Mouse (Mus musculus) urinary bladder, postnatal 36 days (tissue): ENCODE measurements around the gene Nrap.

Experiments used
- DNase-seq, 2 experiments: peaks; one replicate each; pipeline ENCODE4 v3.0.0; 2022; ENCODE audit warnings: low spot score in 2 of 2, mixed read lengths in 1 of 2

Nrap gene

DNA sequence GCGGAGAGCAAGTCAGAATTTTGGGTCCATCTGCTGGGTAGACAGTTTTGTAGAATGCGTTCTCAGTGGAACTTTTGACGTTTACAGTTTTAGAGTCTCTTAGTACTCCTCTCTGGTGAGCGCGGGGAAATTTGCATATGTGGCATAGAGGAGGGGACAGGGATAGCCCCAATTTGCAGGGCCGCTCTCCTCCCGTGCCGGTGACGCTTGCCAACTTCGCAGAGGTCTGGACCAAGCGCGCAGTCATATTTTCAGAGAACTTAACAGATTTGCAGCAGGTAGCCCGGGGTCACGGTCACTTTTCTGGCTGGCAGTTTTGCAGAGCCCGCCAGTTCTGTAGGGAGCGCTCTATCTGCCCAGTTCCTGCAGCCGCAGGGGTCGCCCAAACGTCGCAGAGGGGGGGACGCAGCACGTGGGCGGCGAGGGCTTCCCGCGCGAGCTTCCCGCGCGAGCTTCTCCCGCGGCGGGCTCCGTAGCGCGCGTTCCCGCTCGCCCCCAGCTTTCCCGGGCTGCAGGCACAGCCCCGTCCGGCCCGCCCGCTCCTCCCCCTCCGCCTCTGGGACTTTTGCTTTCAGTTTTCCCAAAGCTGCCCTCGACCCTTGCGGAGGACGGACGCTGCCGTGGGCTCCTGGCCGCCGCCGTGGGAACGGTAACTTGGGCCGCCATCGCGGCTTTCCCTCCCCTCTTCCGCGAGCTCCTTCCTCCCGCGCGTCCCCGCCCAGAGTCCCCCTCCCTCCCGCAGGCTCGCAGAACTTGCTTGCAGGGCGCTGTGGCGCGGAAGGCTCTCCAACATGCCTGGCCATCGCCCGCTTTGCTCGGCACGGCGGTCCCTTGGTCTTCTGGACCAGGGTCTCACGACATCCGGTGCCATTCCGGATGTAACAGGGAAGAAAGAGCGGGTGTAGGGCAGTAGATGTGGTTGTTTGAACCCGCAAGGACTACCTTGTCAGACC, 7.1 kb upstream of the Nrap start, which contains the start of gene Casp7:
TSS of gene Casp7 (plus strand) at position 461 of the 953 bp plus-strand sequence.
- DNase-seq: peak; percentile 53 to 66

DNA sequence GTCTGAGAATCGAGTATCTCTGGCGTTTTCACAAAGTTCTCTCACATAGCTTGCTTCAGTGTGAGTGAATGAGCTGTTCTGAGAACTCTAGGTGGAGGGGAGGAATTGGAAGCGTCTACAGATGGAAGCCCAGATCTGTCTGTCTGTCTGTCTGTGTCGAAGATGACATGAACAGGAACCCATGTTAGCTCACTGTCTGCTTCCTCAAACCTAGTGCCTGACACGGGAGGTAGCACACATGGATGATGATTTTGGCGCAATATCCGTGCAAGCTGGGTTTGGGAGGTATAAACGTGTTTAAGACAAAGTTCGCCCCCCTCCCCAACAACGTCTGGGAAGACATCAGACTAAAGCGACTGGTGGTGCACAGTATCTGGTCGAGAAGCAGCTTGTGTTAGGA, 6.4 kb upstream of the Nrap start:
- no peak for DNase-seq

DNA sequence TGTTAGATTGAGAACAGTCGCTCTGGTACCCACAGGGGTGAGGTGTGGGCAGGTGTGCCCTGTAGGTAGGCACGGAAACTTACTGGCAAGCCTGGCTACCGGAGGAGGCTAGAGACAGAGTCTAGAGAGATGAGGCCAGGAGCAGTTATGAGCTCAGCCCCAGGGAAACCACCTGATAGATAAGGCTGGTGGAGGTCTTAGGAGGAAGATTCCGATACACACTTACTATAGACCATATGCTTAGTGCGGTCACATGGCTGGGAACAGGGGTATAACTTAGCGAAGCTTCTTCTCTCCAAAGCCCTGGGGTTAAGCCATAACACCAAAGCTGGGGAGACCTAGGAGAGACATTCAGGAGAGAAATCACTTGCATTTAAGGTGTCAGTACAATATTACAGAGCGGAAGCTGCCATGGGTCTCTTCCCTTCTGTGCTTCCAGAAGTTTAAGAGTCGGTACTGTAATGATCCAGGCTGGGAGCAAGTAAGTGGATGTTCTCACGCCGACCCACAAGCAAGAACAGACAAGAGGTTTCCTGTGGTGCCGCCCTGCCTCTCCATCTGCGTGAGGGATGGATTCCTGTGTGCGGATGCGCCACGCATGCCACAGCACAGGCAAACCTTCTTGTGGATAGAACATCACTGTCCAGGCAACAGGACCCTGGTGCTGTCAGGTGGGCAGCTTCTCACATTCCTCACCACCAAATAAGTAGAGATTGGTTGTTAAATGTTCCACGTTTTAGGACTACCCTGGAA, 5.5 kb upstream of the Nrap start:
- no peak for DNase-seq

DNA sequence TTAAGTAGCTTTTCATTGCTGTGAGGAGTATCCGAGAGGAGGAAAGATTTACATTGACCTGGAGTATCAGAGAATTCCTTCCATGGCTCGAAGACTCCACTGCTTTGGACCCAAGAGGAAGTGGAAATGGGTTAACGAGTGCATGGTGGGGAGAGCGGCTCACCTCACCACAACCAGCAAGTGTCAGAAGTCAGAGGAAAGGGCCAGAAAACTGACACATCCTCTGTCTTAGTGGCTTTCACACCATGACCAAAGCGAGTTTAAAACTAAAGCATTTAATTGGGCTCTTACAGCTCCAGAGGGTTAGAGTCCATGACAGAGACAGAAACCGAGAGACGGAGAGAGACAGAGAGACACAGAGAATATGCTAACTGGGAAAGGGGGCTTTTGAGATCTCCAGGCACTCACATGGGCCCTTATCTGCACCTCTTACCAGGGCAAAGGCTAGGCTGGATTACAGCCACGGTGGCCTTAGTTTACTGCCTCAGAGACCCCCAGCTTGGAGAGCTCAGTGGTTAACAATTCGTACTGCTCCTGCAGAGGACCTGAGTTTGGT, 3.6 kb upstream of the Nrap start:
- no peak for DNase-seq

DNA sequence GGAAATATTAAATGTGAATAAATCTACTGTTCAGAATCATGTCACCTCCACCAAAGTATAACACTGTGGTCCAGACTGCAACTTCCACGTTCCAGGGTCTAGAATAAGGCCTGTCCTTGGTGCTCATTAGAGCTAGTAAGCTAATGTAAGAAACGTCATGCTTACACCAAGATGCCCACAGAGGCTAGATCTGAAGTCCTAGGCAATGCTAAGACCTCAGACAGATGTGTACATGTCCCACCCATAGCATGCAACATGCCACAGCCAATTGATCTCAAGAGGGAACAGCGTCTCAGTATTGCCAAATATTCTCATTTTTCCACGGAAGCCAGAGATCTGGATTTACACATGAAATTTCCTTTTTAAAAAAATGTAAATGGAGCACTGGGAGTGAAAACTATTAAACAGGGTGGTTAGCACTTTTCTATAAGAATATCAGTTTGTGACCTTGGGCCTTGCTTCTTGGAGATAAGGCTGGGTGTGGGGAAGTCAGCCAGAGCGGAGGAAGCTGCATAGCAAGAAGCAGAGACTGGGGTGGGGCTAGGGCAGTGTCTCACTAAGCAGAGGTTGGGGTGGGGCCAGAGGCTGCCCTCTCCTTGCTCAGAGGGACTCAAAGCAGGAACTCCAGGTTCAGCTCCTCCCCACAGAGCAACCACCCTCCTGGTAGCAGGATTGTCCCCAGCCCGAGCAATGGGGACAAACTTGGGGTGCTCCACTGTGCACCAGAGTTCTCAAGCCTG, 1.6 kb upstream of the Nrap start:
- peak; percentile 22 to 25 for DNase-seq

DNA sequence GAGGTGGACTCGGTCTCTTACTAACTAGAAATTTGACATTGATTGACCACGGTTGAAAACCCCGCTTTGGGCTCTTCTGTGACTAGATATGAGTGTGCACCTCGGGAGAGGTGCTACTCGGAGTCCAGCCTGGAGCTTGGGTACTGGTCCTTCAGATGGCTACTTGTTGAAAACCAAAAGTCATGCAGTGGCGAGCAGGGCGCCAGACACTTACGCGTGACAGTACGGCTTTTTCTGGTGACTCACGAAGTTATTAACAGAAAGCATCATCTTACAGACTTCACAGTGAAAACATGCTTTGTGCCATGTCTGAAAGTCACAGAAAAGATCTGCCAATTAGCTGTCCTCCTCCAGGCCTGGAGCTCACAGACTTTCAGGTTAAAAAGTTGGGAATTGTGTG, 661 bp downstream of the Nrap start:
- no peak for DNase-seq

DNA sequence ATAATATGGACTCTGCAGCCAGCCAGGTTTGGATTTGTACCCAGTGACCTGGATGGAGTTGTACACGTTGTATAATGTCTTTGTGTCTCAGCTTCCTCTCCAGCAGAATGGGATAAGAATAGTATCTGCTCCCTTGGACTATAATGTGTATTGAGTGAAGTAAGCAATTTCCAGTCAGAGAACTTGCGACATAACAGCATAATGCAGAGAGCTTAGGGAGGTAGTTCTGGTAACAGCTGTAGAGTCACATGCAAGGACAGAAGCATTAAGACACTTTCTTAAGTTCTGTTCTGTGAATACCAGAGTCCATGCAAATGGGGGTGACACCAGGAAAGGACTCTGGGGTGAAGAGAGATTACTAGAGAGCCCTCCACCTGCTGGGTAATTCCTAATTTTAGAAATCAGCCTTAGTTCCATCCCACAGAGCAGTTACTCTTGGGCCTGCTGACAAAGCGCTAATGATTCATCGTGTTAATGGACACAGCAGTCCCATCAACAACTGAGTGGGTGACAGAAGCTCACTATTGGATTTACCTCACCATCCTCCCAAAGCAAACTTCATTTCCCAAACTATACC, 2.0 kb downstream of the Nrap start:
- DNase-seq: no peak

DNA sequence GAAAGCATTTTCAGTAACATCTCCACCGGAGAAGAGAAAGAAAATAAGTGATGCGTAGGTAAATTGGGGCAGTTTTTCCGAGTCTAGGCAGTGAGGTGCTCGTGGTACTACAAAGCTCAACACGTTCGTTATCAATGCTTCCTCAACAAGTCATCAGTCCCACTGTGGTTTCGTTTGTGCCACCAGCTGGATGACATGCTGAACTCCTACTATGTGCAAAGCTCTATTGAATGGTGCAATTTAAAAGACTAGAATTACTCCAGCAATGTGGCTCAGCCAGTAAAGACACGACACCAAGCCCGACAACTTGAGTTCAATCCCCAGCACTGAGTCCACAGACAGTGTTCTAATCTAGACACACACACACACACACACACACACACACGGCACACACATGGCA, 3.7 kb downstream of the Nrap start:
- no peak for DNase-seq

DNA sequence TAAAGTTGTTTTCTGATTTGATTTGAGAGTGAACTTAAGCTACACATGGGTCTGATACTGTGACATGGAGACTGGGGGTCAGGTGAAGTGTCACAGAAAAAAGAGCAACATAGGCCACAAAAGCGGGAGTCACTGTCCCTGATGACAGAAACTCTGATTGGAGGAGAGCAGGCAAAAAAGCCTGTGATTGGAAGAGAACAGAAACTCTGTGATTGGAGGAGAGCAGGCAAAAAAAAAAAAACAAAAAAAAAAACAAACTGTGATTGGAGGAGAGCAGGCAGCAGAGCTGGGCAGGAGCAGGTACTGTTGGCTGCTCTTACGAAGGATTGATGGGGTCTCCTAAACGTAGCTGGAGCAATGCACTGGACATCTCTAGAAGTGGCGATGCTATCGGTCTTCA, 4.3 kb downstream of the Nrap start:
- DNase-seq: no peak

DNA sequence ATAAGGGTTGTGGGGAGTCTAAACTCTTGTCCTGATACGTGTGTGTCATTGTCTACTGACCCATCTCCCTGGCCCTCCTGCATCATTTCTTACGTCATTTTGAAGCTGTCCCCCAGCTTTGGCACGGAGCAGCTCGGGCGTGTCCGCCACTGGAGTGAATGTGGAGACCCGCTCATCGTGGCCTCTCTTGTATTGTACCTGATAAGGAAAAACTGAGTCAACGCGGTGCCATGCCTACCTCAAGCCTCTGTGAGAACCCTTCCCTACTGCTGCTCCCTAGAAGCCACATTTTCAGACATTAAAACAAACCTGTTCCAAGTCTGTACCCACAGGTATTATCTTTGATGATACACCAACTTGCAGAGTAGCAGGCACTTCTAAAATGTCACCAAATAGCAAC, 8.4 kb downstream of the Nrap start:
- DNase-seq: no peak

DNA sequence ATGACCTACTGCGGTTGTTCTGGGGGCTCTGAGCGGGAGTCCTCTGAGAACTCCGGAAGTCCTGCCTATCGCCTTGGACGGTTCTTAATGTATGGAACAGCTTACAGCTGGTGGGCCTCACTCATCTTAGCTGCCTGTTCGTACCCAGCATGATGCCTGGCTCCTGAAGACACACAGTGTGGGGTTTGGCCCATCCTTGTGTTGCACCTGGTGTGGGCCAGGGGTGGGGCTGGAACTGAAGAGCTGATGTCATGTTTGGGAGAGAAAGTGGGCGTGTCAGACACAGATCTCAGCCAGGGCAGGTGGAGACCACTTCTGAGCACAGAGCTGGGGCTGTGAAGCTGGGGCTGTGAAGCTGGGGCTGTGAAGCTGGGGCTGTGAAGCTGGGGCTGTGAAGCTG, 9.5 kb downstream of the Nrap start:
- no peak for DNase-seq

DNA sequence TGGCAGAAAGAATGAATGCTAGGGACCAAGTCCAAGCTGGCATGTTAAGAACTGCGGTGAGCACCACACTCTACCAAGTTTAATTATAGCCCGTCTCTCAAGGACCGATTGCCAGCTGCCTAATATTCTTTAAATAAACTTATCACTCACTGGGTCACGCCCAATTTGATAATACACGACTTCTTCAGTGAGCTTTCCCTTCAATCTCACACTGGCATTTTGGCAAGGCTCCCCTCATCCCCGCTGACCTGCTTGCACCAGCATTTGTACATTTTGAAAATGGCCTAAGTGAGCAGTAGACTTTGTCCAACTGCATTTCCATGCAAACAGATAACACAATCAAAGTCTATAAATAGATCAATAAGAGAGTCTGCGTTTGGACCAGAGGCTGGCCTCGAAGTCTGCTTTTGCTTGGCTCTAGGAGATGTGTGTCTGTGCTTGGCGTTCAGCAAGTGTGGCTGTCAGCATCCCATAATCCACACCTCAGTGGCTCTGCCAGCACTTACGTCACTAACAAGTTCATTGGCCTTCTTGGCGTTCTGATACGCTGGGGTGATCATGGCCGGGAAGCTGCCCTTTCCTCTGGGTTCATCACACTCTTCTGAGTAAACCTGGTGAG, 11.2 kb downstream of the Nrap start:
- no peak for DNase-seq

DNA sequence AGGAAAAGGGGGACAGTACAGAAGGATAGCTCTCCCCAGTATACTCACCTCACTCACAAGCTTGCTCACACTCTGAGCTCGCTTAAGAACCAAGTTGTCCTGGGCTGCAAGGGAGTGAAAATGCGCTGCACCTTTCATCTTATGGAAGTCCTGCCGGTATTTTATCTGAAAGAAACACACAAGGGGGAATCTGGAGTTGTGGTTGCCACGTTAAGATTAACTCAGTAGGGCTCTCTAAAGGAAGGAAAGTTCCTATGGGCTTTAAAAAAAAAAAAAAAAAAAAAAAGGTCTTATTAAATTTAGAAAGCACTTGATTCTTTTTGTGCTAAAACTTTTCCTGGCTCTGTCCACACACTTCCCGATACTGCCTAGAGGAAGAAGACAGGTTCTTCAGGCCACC, 11.8 kb downstream of the Nrap start:
- DNase-seq: no peak

DNA sequence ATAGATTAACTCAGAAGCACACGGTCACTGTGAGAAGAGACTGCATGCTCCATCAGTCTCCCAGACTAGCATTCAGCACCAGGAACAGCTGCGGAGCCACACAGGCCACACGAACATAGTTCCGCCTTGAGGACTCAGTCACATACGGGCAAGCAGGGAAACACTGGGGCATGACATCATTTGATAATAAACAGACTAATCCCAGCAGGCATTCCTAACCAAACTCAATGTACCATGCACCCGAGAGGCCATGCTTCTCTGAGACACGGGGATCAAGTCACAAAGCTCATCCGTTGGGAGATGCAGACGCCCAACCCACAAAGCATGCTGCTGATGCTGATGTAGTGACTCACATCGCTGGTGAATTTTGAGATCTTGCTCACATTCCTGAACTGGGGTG, 15.8 kb downstream of the Nrap start:
- DNase-seq: no peak

DNA sequence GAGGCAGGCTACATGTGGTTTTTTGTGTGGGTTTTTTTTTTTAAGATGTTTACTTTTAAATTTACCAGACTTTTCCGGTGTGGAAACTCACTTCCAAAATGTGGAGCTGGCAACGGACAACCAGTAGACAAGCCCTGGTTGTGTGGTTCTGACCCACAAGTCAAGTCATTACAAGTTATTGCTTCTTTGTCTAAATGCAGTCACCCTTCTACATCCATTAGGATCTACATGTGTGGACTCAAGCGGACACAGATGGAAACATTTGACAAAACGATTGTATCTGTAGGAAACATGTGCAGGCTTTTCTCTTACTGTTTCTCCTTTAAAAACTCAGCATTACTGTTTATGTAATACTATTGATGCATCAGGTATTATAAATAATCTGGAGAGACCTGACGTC, 16.6 kb downstream of the Nrap start:
- no peak for DNase-seq

DNA sequence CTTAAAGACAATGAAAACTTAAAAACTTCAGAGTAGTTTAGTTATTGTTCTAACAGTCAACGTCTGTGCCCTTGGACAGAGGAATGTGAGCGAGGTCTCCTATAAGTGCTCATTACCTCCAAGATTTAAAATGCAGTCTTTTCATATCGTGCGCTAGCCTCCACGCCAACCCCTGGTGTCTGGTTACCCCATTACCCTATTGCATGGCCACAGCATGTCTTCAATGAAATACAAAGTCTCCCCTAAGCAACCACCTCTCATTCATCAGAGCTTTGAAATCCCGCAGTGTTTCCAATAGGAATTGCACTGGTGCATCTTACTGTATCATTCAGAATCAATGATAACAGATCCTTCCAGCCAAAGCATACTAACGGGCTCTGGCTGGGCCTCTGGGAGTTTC, 17.6 kb downstream of the Nrap start:
- DNase-seq: no peak

DNA sequence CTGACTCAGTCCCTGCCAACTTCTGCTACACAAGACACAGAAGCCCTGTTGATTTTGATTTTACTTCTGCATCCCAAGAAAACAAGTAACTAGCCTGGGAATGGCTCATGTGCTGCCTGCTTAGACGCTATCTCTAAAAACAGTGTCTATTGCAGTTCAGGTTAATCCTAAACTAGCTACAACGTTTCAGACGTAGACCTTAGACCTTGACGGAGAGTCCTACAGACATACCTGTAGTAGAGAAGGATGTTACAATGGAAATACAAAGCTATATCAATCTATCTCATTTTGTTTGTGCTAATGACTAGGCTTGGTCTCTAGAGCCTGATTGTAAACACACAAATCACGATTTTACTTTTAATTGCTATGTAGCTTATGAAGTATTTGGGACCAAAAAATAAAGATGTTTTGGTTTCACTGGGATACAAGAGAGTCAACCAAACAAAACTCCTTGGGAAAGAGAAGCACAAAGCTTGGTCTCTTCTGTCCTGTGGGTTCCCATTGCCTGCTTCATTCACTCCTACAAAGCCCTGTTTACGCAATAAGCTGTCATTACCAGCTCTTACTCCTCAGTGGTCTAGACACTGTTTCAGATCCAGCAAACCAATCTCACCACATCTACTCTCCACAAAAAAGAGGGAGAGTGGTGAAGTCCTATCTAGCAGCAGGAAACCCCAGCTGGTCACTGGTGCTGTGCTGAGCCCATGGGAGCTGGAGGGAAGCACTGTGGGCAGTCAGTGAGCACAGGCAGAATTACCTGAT, 19.3 kb downstream of the Nrap start:
- DNase-seq: no peak

DNA sequence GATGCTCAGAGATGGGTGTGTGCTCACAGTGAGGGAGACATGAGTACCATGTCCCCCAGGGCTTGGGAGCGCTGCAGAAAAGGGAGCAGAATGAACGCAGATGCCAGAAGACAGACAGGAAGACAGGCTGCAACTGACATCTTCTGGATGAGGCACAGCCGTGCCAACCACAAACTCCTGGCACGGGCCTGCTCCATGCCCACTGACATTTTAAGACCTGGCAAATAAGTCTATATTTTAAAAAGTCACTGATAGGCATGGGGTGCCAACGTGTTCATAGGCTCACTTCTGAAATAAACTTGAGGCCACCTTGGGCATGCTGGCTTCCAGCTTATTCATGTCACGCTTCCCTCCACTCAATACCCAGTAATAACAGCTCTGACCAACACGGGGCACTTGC, 20.9 kb downstream of the Nrap start:
- DNase-seq: no peak

DNA sequence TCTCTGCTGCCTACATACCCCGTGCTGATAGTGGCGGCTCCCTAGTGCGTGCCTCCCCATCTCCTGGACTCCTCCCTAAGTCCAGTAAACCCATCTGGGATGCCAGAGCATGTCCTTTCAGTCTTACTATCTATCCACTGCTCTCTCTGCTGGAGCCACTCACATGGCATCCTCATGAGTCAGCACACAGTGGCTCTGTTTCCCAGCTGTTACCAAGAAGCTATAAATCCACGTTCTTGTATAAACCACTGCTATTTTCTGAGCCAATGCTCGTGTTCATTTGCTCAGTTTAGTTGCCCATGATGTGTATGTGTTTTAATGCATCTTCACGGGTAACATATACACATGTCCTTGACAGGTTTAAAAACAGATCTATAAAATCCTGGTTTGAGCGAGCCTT, 22.1 kb downstream of the Nrap start:
- no peak for DNase-seq

DNA sequence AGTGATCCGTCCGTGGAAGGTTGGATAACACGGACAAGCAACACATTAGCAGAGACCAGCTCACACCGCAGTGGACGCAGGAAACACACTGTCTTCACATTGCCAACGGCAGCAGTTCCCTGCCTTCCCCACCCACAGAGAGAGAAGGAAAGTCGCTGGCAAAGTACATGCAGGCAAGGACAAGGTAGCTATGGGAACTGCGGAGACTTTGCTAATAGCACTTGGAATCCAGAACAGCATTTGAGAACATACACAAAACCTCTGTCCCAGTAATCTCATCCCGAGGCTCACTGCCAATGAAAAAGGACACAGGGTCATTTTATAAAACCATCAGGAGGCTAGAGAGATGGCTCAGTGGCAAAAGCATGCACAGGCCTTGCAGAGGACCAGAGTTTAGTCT, 23.2 kb downstream of the Nrap start:
- no peak for DNase-seq
